Mouse (Mus musculus): ENCODE measurements around the gene Eef1g. TPM values are rescaled to one million over a fixed set of nuclear protein-coding genes. Genes with fewer than 3 reads are reported as not detected.
A peak's percentile ranks its signal among the peaks of the same experiment; 100 is the strongest.

The Eef1g gene
- polyA plus RNA-seq, 1 experiment from 2014 or later, result 240 TPM

- Histone ChIP-seq H3K9ac (ENCODE audit: low read length) (peak overlapping the region; percentile 92; the same call in 1 of the 2 replicates), H3K9me3 (replicated peaks; ENCODE audit: control insufficient read depth, low read length) (no peaks in the 10 kb centered on the region), H3K4me1 (ENCODE audit: control insufficient read depth, insufficient read depth, low read length) (peaks cover 16% of the 10 kb centered on the region), H3K27ac (ENCODE audit: low read length) (peak overlapping the region; percentile 84), H3K4me3 (ENCODE audit: low read length) (peak overlapping the region; percentile 87), H3K36me3 (ENCODE audit: control insufficient read depth, insufficient read depth) (peaks cover 21% of the 10 kb centered on the region), H3K4me2 (ENCODE audit: low read depth, low read length) (peak overlapping the region; percentile 86), H3K27me3 (ENCODE audit: control insufficient read depth, insufficient read depth, low read length) (no peaks in the 10 kb centered on the region)
- WGBS, result 21% methylated on average over 16 of the region's 16 CpGs
- ATAC-seq (replicated peaks; ENCODE audit: extremely low read depth, insufficient read depth, low FRiP score), result no peak; the same call in 1 of the 2 replicates
Observed at GRCm38 (mm10) chr19:8928689-8929223, 38.1 kb upstream of the Eef1g start.

DNA sequence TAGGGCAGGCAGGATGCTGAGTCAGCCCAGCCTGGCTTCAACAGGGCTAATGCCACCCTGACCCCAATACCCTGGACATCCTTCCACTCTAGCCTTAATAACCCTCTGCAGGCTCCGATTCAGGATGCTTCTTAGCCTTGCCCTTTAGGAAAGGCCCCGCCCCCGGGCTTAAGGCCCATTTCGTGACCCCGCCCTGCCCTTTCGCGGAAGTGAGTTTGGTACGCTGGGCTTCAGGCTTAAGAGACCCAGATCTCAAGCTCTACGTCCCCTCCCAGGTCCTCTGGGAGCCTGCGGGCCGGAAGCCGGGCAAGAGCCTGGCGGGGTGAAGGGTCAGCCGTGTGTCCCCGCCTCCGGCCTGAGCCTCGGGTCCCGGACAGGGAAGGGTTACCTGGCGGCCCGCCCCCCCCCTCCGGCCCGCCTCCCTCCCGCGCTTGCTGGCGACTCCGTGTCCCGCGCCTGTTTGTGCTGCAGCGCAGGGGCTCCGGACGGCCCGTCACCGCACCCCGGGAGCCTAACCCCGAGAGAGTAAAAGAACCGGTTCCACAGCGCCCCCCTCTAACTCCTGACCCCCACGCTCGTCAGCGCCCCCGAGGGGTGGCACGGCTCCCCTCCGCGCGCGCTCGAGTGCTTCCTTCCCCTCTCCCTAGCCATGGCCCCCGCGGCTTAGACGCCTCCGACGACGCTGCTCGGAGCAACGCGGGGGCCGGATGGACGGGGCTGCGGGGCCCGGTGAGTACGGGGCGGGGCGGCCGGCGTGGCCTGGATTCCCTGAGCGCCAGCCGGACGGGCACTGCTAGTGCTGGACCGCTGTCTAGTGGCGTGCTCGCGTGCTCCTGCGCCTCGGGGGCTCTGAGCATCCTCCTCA is 37.4 kb upstream of the Eef1g start, which contains the start of the genes Rom1 and Eml3:
TSS of gene Rom1 (minus strand) at position 133 of the 865 bp plus-strand sequence.
TSS of gene Eml3 (plus strand) at position 329 of the 865 bp plus-strand sequence.
- H3K4me1 ChIP-seq (ENCODE audit: control insufficient read depth, insufficient read depth, low read length), result peaks cover 16% of the 10 kb centered on the region
- 0% methylated on average over 70 of the region's 74 CpGs for WGBS
- peak within 1 kb of the TSS; percentile 87 for H3K4me3 ChIP-seq (ENCODE audit: low read length)
- peak within 1 kb of the TSS; percentile 86 for H3K4me2 ChIP-seq (ENCODE audit: low read depth, low read length)
- H3K27ac ChIP-seq (ENCODE audit: low read length), result peak within 1 kb of the TSS; percentile 84
- peak within 1 kb of the TSS; percentile 92 for H3K9ac ChIP-seq (ENCODE audit: low read length)
- ATAC-seq (replicated peaks; ENCODE audit: extremely low read depth, insufficient read depth, low FRiP score), result peak; percentile 80
- no peaks in the 10 kb centered on the region for H3K27me3 ChIP-seq (ENCODE audit: control insufficient read depth, insufficient read depth, low read length)
- peaks cover 21% of the 10 kb centered on the region for H3K36me3 ChIP-seq (ENCODE audit: control insufficient read depth, insufficient read depth)
- no peaks in the 10 kb centered on the region for H3K9me3 ChIP-seq (replicated peaks; ENCODE audit: control insufficient read depth, low read length)

GRCm38 (mm10) chr19:8930117-8930516 is 36.7 kb upstream of the Eef1g start:
- ATAC-seq (replicated peaks; ENCODE audit: extremely low read depth, insufficient read depth, low FRiP score), result no peak
- Histone ChIP-seq H3K9ac (ENCODE audit: low read length) (peak overlapping the region; percentile 92), H3K36me3 (ENCODE audit: control insufficient read depth, insufficient read depth) (peaks cover 27% of the 10 kb centered on the region), H3K27me3 (ENCODE audit: control insufficient read depth, insufficient read depth, low read length) (no peaks in the 10 kb centered on the region), H3K27ac (ENCODE audit: low read length) (peak overlapping the region; percentile 84), H3K9me3 (replicated peaks; ENCODE audit: control insufficient read depth, low read length) (no peaks in the 10 kb centered on the region), H3K4me1 (ENCODE audit: control insufficient read depth, insufficient read depth, low read length) (peaks cover 16% of the 10 kb centered on the region), H3K4me3 (ENCODE audit: low read length) (peak overlapping the region; percentile 87), H3K4me2 (ENCODE audit: low read depth, low read length) (peak overlapping the region; percentile 86)
- WGBS, result 12% methylated on average over 11 of the region's 11 CpGs

- Histone ChIP-seq H3K9ac (ENCODE audit: low read length) (peak overlapping the region; percentile 92), H3K27me3 (ENCODE audit: control insufficient read depth, insufficient read depth, low read length) (no peaks in the 10 kb centered on the region), H3K4me3 (ENCODE audit: low read length) (peak overlapping the region; percentile 87), H3K27ac (ENCODE audit: low read length) (no peak overlapping the region), H3K36me3 (ENCODE audit: control insufficient read depth, insufficient read depth) (peaks cover 24% of the 10 kb centered on the region), H3K4me1 (ENCODE audit: control insufficient read depth, insufficient read depth, low read length) (peaks cover 16% of the 10 kb centered on the region), H3K9me3 (replicated peaks; ENCODE audit: control insufficient read depth, low read length) (no peaks in the 10 kb centered on the region), H3K4me2 (ENCODE audit: low read depth, low read length) (peak overlapping the region; percentile 86)
- ATAC-seq (replicated peaks; ENCODE audit: extremely low read depth, insufficient read depth, low FRiP score), result no peak
- 75% methylated on average over 7 of the region's 7 CpGs for WGBS
Observed at GRCm38 (mm10) chr19:8930771-8931170, 36.1 kb upstream of the Eef1g start.

- Histone ChIP-seq H3K4me2 (ENCODE audit: low read depth, low read length) (no peak overlapping the region), H3K27ac (ENCODE audit: low read length) (no peak overlapping the region), H3K27me3 (ENCODE audit: control insufficient read depth, insufficient read depth, low read length) (no peaks in the 10 kb centered on the region), H3K9me3 (replicated peaks; ENCODE audit: control insufficient read depth, low read length) (no peaks in the 10 kb centered on the region), H3K36me3 (ENCODE audit: control insufficient read depth, insufficient read depth) (peaks cover 22% of the 10 kb centered on the region), H3K4me3 (ENCODE audit: low read length) (no peak overlapping the region), H3K9ac (ENCODE audit: low read length) (no peak overlapping the region), H3K4me1 (ENCODE audit: control insufficient read depth, insufficient read depth, low read length) (peaks cover 8% of the 10 kb centered on the region)
- no peak for ATAC-seq (replicated peaks; ENCODE audit: extremely low read depth, insufficient read depth, low FRiP score)
- 96% methylated on average over 2 of the region's 2 CpGs for whole genome bisulfite sequencing
Observed at GRCm38 (mm10) chr19:8936736-8937135, 30.1 kb upstream of the Eef1g start.

DNA sequence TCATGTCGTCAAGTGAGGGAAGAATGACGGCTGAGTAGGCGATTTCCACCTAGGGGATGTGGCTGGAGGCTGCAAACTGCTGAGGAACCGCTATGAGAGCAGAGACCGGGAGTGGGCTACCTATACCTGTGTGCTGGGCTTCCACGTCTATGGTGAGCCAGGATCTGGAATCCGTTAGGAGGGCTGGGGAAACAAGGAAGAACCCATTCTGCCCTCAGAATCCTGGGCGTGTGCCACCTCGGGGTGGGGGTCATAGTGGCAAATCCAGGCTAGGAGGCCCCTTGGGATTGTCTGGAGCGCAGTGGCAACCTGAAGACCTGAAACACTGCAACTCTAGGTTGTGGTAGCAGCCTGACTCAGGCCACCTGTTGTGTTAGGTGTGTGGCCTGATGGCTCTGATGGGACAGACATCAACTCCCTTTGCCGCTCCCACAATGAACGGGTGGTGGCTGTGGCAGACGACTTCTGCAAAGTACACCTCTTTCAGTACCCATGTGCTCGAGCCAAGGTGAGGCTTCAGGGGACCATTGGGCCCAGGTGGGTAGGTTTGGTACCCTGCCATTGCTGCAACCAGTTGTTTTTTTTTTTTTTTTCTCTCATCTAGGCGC is 26.2 kb upstream of the Eef1g start:
- ATAC-seq (replicated peaks; ENCODE audit: extremely low read depth, insufficient read depth, low FRiP score), result no peak
- H3K4me3 ChIP-seq (ENCODE audit: low read length), result peak overlapping the region; percentile 99; the same call in 1 of the 2 replicates
- peaks cover 15% of the 10 kb centered on the region for H3K36me3 ChIP-seq (ENCODE audit: control insufficient read depth, insufficient read depth)
- peaks cover 34% of the 10 kb centered on the region for H3K4me1 ChIP-seq (ENCODE audit: control insufficient read depth, insufficient read depth, low read length)
- H3K4me2 ChIP-seq (ENCODE audit: low read depth, low read length), result peak overlapping the region; percentile 77
- WGBS, result 83% methylated on average over 15 of the region's 15 CpGs
- no peaks in the 10 kb centered on the region for H3K27me3 ChIP-seq (ENCODE audit: control insufficient read depth, insufficient read depth, low read length)
- H3K27ac ChIP-seq (ENCODE audit: low read length), result no peak overlapping the region; the same call in 1 of the 2 replicates
- H3K9ac ChIP-seq (ENCODE audit: low read length), result peak overlapping the region; percentile 99
- no peaks in the 10 kb centered on the region for H3K9me3 ChIP-seq (replicated peaks; ENCODE audit: control insufficient read depth, low read length)

DNA sequence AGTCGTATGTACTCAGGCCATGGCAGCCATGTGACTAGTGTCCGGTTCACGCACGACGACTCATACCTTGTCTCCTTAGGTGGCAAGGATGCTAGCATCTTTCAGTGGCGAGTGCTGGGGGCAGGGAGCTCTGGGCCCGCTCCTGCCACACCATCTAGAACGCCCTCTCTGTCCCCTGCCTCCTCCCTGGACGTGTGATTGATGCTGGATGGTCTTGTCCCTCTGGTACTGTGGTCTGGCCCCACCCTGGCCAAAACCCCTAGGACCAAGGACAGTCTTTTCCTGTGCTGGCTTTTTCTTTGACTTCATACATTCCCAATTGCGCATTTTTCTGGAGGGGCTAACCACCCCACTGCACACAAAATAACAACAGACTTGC is 25.7 kb upstream of the Eef1g start:
- Histone ChIP-seq H3K4me3 (ENCODE audit: low read length) (peak overlapping the region; percentile 99), H3K4me1 (ENCODE audit: control insufficient read depth, insufficient read depth, low read length) (peaks cover 34% of the 10 kb centered on the region), H3K27me3 (ENCODE audit: control insufficient read depth, insufficient read depth, low read length) (no peaks in the 10 kb centered on the region), H3K27ac (ENCODE audit: low read length) (peak overlapping the region; percentile 73), H3K4me2 (ENCODE audit: low read depth, low read length) (peak overlapping the region; percentile 77), H3K9ac (ENCODE audit: low read length) (peak overlapping the region; percentile 99), H3K36me3 (ENCODE audit: control insufficient read depth, insufficient read depth) (peaks cover 20% of the 10 kb centered on the region), H3K9me3 (replicated peaks; ENCODE audit: control insufficient read depth, low read length) (no peaks in the 10 kb centered on the region)
- WGBS, result 41% methylated on average over 10 of the region's 10 CpGs
- no peak for ATAC-seq (replicated peaks; ENCODE audit: extremely low read depth, insufficient read depth, low FRiP score)

DNA sequence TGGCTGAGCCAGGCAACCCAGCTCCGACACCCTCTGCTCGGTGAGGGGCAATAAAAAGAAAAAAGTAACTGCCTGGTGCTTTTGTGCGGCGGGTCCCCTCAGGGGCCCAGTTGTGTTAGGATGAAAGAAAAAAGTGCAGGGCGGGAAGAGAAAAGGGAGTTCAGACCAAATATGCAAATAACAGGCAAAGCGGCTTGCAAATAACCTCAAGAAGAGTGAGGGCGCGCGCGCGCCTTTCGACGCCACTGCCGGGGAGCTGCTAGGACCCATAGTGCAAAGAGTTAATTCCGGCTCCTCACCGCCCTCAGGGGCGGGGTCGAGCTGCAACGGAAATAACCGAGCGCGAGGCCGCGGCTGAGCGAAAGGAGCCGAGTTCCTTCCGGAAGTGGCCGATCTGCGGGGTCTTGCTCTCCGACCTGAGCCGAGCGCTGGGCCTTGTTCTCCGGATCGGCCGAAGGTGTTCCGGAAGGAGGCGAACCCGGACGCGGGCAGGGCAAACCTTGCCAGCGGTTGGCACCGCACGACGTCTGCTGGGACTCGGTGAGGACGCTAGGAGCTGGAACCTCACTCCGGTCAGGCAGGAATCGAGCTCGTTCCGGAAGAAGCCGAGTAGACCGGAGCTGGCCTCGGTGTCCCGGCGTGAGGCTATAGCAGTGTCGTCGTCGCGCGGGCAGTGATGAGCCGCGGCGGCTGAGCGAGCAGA is 25.2 kb upstream of the Eef1g start, which contains the start of gene Mta2:
TSS of gene Mta2 (plus strand) at position 361 of the 703 bp plus-strand sequence.
- under 1% methylated on average over 64 of the region's 64 CpGs for WGBS
- Histone ChIP-seq H3K9ac (ENCODE audit: low read length) (peak within 1 kb of the TSS; percentile 99), H3K36me3 (ENCODE audit: control insufficient read depth, insufficient read depth) (peaks cover 21% of the 10 kb centered on the region), H3K27me3 (ENCODE audit: control insufficient read depth, insufficient read depth, low read length) (no peaks in the 10 kb centered on the region), H3K4me2 (ENCODE audit: low read depth, low read length) (peak within 1 kb of the TSS; percentile 77), H3K27ac (ENCODE audit: low read length) (peak within 1 kb of the TSS; percentile 99), H3K4me3 (ENCODE audit: low read length) (peak within 1 kb of the TSS; percentile 99), H3K9me3 (replicated peaks; ENCODE audit: control insufficient read depth, low read length) (no peaks in the 10 kb centered on the region), H3K4me1 (ENCODE audit: control insufficient read depth, insufficient read depth, low read length) (peaks cover 34% of the 10 kb centered on the region)
- ATAC-seq (replicated peaks; ENCODE audit: extremely low read depth, insufficient read depth, low FRiP score), result peak; percentile 94
